In genomic region chr14:31206472-31206981, GRCm38 (mm10) we compare ENCODE assay signal across 8 mouse cellular contexts. TPM values are rescaled to one million over a fixed set of nuclear protein-coding genes. Genes with fewer than 3 reads are reported as not detected.
DNase-seq lines count a peak whose midpoint lies in the region; ATAC-seq and TF ChIP-seq lines count a peak whose summit lies in the region.

No protein-coding gene starts in this region.

- H3K27ac ChIP-seq in gastrocnemius, adult 2 months: peak overlapping the region; percentile 95
- peak overlapping the region; percentile 85 for H3K27ac ChIP-seq in hindbrain, postnatal 0 days

- WGBS in hindbrain, postnatal 0 days: 2% methylated on average over 46 of the region's 48 CpGs

- DNase-seq in ZHBTc4 (ENCODE audit: low read depth, low spot score): peak; percentile 97
- peak; percentile 85 to 95 for DNase-seq in cerebellum, postnatal 4 days (ENCODE audit: low spot score in 2 of 2)
- peak; percentile 98 for DNase-seq in gastrocnemius, adult 2 months
- peak; percentile 97 for DNase-seq in hindbrain, postnatal 0 days (ENCODE audit: low spot score)
- DNase-seq in left cerebral cortex, adult 18-20 months (ENCODE audit: low spot score in 2 of 2): peak; percentile 94 to 95
- peak; percentile 97 for DNase-seq in lung, postnatal 4 days
- peak; percentile 96 for DNase-seq in retina, postnatal 1 day
- peak; percentile 100 for DNase-seq in thymus, postnatal 4 days

- H3K9ac ChIP-seq in hindbrain, postnatal 0 days (replicated peaks; ENCODE audit: low read length): peak overlapping the region; percentile 70

- TF ChIP-seq CTCF in gastrocnemius, adult 2 months (IDR thresholded peaks at IDR 0.05): no peak
- TF ChIP-seq CTCF in hindbrain, postnatal 0 days (IDR thresholded peaks at IDR 0.05; ENCODE audit: low read depth): no peak

- peaks cover 12% of the 10 kb centered on the region; the same call in 1 of the 2 replicates for H3K4me1 ChIP-seq in hindbrain, postnatal 0 days (ENCODE audit: insufficient read depth, low read length)

- intact Hi-C loops in gastrocnemius, adult 2 months (cut with DNase I): loop anchor here (5.0 kb wide), 1 partner anchor 46 kb away; the partner anchor contains the start of genes Bap1 and Phf7

- H3K9me3 ChIP-seq in hindbrain, postnatal 0 days (ENCODE audit: low read length): no peaks in the 10 kb centered on the region

- H3K4me2 ChIP-seq in hindbrain, postnatal 0 days (ENCODE audit: low read depth, low read length): peak overlapping the region; percentile 89

- no peaks in the 10 kb centered on the region for H3K27me3 ChIP-seq in hindbrain, postnatal 0 days (ENCODE audit: insufficient read depth, low read length)

- peaks cover 22% of the 10 kb centered on the region for H3K36me3 ChIP-seq in hindbrain, postnatal 0 days (ENCODE audit: insufficient read depth, low read length)

- ATAC-seq in hindbrain, postnatal 0 days: peak; percentile 75

- H3K4me3 ChIP-seq in gastrocnemius, adult 2 months: peak overlapping the region; percentile 86
- H3K4me3 ChIP-seq in hindbrain, postnatal 0 days (ENCODE audit: low read length): peak overlapping the region; percentile 54

RNA-seq across cellular contexts. Expression of gene Tnnc1, which starts 1.6 kb away (rescaled TPM):
- total RNA-seq in gastrocnemius, adult 2 months (2021): 1,000 to 10,000 TPM in 1 of 2 experiments, 100 to 1,000 TPM in 1; 386 to 1,185 TPM
- 0.68 and 1.6 TPM in 2 replicates for total RNA-seq in hindbrain, postnatal 0 days (2014; rRNA removed)
- 2.9 and 3.0 TPM in 2 replicates for polyA plus RNA-seq in hindbrain, postnatal 0 days (2015; fragmentation: Nextera tagmentation; extraction: Ambion mirVana)
- 10 to 100 TPM; 18.8 to 20.1 TPM for total RNA-seq in left cerebral cortex, adult 18-20 months (2021)

RNA-seq across cellular contexts. Expression of gene Nisch, which starts 10.2 kb away (rescaled TPM):
- 10 to 100 TPM; 60.8 to 70.3 TPM for total RNA-seq in gastrocnemius, adult 2 months (2021)
- total RNA-seq in hindbrain, postnatal 0 days (2014; rRNA removed): 281 and 419 TPM in 2 replicates
- 234 and 243 TPM in 2 replicates for polyA plus RNA-seq in hindbrain, postnatal 0 days (2015; fragmentation: Nextera tagmentation; extraction: Ambion mirVana)
- total RNA-seq in left cerebral cortex, adult 18-20 months (2021): 100 to 1,000 TPM; 359 to 363 TPM

RNA-seq across cellular contexts. Expression of gene Sema3g, which starts 11.1 kb away (rescaled TPM):
- total RNA-seq in gastrocnemius, adult 2 months (2021): 1 to 10 TPM; 7.0 to 8.3 TPM
- total RNA-seq in hindbrain, postnatal 0 days (2014; rRNA removed): 2.9 and 4.9 TPM in 2 replicates
- polyA plus RNA-seq in hindbrain, postnatal 0 days (2015; fragmentation: Nextera tagmentation; extraction: Ambion mirVana): 0.33 and 0.38 TPM in 2 replicates
- 1 to 10 TPM; 4.7 to 5.3 TPM for total RNA-seq in left cerebral cortex, adult 18-20 months (2021)

RNA-seq across cellular contexts. Expression of gene Stab1, which starts 38.1 kb away (rescaled TPM):
- total RNA-seq in gastrocnemius, adult 2 months (2021): 10 to 100 TPM; 14.0 to 16.5 TPM
- 31.2 and 35.4 TPM in 2 replicates for total RNA-seq in hindbrain, postnatal 0 days (2014; rRNA removed)
- polyA plus RNA-seq in hindbrain, postnatal 0 days (2015; fragmentation: Nextera tagmentation; extraction: Ambion mirVana): 10.5 and 11.5 TPM in 2 replicates
- 10 to 100 TPM; 22.3 to 25.0 TPM for total RNA-seq in left cerebral cortex, adult 18-20 months (2021)

RNA-seq across cellular contexts. Expression of gene Phf7, which starts 44.6 kb away (rescaled TPM):
- 1 to 10 TPM; 7.3 to 8.9 TPM for total RNA-seq in gastrocnemius, adult 2 months (2021)
- total RNA-seq in hindbrain, postnatal 0 days (2014; rRNA removed): 4.1 and 5.3 TPM in 2 replicates
- polyA plus RNA-seq in hindbrain, postnatal 0 days (2015; fragmentation: Nextera tagmentation; extraction: Ambion mirVana): 8.8 and 11.0 TPM in 2 replicates
- 1 to 10 TPM; 3.2 to 4.1 TPM for total RNA-seq in left cerebral cortex, adult 18-20 months (2021)

Comparison
In these comparisons a context has a peak if more than half of its experiments do, and no peak if none do; other contexts are left out.
1. Peak in every context shown above with its lines: DNase-seq, ATAC-seq, H3K4me3 ChIP-seq and H3K27ac ChIP-seq.
2. RNA of gene Tnnc1, which starts 1.6 kb away (total RNA-seq): 386 to 1,185 TPM in gastrocnemius, adult 2 months; 18.8 to 20.1 TPM in left cerebral cortex, adult 18-20 months and 0.68 to 1.6 TPM in hindbrain, postnatal 0 days; every median in the first group is over 10 times any median in the second.